Mouse (Mus musculus) hindbrain, embryonic 11.5 days (tissue): ENCODE measurements at regions not wholly inside any gene's neighbourhood (a gene's known extent, or its start where the extent isn't known, plus 50 kb on each side); places are given as distances from the start of the nearest gene placed in this dataset.

Experiments
- ATAC-seq: fragments of 200-750 bp; cut with Nextera tagmentation; 2 replicates; pipeline ENCODE4 v1.8.0; 2017; ENCODE audit warnings: mild to moderate bottlenecking, moderate TSS enrichment, moderate library complexity; ENCODE audit not compliant: low FRiP score
- DNase-seq: peaks from one replicate; pipeline ENCODE4 v3.0.0-alpha.2; 2015; ENCODE audit warnings: low spot score
- H3K27ac ChIP-seq: fragments of 300-500 bp; sonication (generic); 2 replicates; pipeline ENCODE4 v1.5.1; 2014; ENCODE audit warnings: mild to moderate bottlenecking, low read depth, low read length
- H3K27me3 ChIP-seq: fragments of 300-500 bp; sonication (generic); 2 replicates; pipeline ENCODE4 v1.6.1; 2014; ENCODE audit warnings: mild to moderate bottlenecking, low read length, moderate library complexity, mixed read lengths; ENCODE audit not compliant: control insufficient read depth, insufficient read depth
- H3K36me3 ChIP-seq: fragments of 300-500 bp; sonication (generic); 2 replicates; pipeline ENCODE4 v1.6.1; 2014; ENCODE audit warnings: mild to moderate bottlenecking, low read length, moderate library complexity, mixed read lengths; ENCODE audit not compliant: control insufficient read depth, insufficient read depth
- H3K4me1 ChIP-seq: fragments of 300-500 bp; sonication (generic); replicated peaks from 2 replicates; pipeline ENCODE4 v1.6.1; 2014; ENCODE audit warnings: low read length, mixed read lengths; ENCODE audit not compliant: control insufficient read depth, insufficient read depth
- H3K4me2 ChIP-seq: fragments of 300-500 bp; sonication (generic); replicated peaks from 2 replicates; pipeline ENCODE4 v1.6.1; 2014; ENCODE audit warnings: mild to moderate bottlenecking, low read depth, low read length
- H3K4me3 ChIP-seq: fragments of 300-500 bp; sonication (generic); 2 replicates; pipeline ENCODE4 v1.5.1; 2014; ENCODE audit warnings: low read depth, low read length
- H3K9ac ChIP-seq: fragments of 300-500 bp; sonication (generic); 2 replicates; pipeline ENCODE4 v1.6.1; 2014; ENCODE audit warnings: low read depth, low read length
- H3K9me3 ChIP-seq: fragments of 300-500 bp; sonication (generic); 2 replicates; pipeline ENCODE4 v1.6.1; 2016; ENCODE audit warnings: low read length; ENCODE audit not compliant: control insufficient read depth
- WGBS: fragments of 180-500 bp; shearing (Covaris S2); extraction: QIAGEN DNeasy Blood & Tissue Kit; methylation state at CpG from one replicate; pipeline ENCODE4 v1.1.7; 2014; 5-methylcytosine and 5-hydroxymethylcytosine counted together

GRCm38 (mm10) chr19:52623496-52623895, 359.4 kb downstream of the Ins1 start:
- Histone ChIP-seq H3K36me3 (no peaks in the 10 kb centered on the region), H3K9me3 (no peaks in the 10 kb centered on the region), H3K4me2 (no peak overlapping the region), H3K27ac (no peak overlapping the region), H3K4me1 (no peaks in the 10 kb centered on the region), H3K9ac (no peak overlapping the region), H3K4me3 (no peak overlapping the region), H3K27me3 (no peaks in the 10 kb centered on the region)
- DNase-seq (peak; percentile 9), ATAC-seq (0 out of 2 replicates have a peak, but pooled peaks have one; percentile 33)

GRCm38 (mm10) chr19:52613353-52613752, 349.3 kb downstream of the Ins1 start:
- no peak overlapping the region for H3K9ac ChIP-seq

GRCm38 (mm10) chr19:52606859-52607258, 342.8 kb downstream of the Ins1 start:
- Histone ChIP-seq H3K9ac (no peak overlapping the region), H3K9me3 (no peaks in the 10 kb centered on the region), H3K4me1 (no peaks in the 10 kb centered on the region), H3K4me3 (no peak overlapping the region), H3K27me3 (no peaks in the 10 kb centered on the region), H3K4me2 (no peak overlapping the region), H3K27ac (no peak overlapping the region), H3K36me3 (no peaks in the 10 kb centered on the region)
- DNase-seq (no peak), ATAC-seq (no peak)
- WGBS = 64% methylated on average over 3 of the region's 3 CpGs

More at GRCm38 (mm10) chr19:52613353-52613752, 349.3 kb downstream of the Ins1 start:
- 88% methylated on average over 5 of the region's 5 CpGs for WGBS
- Histone ChIP-seq H3K4me3 (no peak overlapping the region), H3K27me3 (no peaks in the 10 kb centered on the region), H3K27ac (no peak overlapping the region), H3K4me1 (no peaks in the 10 kb centered on the region), H3K36me3 (no peaks in the 10 kb centered on the region), H3K9me3 (no peaks in the 10 kb centered on the region), H3K4me2 (no peak overlapping the region)
- no peak for DNase-seq
- ATAC-seq = no peak

- no peak overlapping the region for H3K4me2 ChIP-seq
- no peak overlapping the region for H3K27ac ChIP-seq
- no peak overlapping the region for H3K9ac ChIP-seq
- no peak overlapping the region for H3K4me3 ChIP-seq
- H3K9me3 ChIP-seq = no peaks in the 10 kb centered on the region
- no peak for DNase-seq
- H3K36me3 ChIP-seq = no peaks in the 10 kb centered on the region
- no peaks in the 10 kb centered on the region for H3K4me1 ChIP-seq
- 45% methylated on average over 3 of the region's 3 CpGs for WGBS
- no peak for ATAC-seq
- no peaks in the 10 kb centered on the region for H3K27me3 ChIP-seq
These were observed 336.3 kb downstream of the Ins1 start for GRCm38 (mm10) chr19:52600410-52600809.

GRCm38 (mm10) chr19:52565401-52565800, 301.3 kb downstream of the Ins1 start:
- Histone ChIP-seq H3K4me1 (no peaks in the 10 kb centered on the region), H3K9ac (no peak overlapping the region), H3K9me3 (no peaks in the 10 kb centered on the region), H3K27ac (no peak overlapping the region), H3K27me3 (no peaks in the 10 kb centered on the region), H3K4me3 (no peak overlapping the region), H3K36me3 (no peaks in the 10 kb centered on the region), H3K4me2 (no peak overlapping the region)
- ATAC-seq = no peak
- DNase-seq = no peak
- WGBS = 82% methylated on average over 4 of the region's 4 CpGs

GRCm38 (mm10) chr19:52534758-52535157, 270.7 kb downstream of the Ins1 start:
- ATAC-seq (peak; percentile 63), DNase-seq (peak; percentile 47)
- 11% methylated on average over 4 of the region's 4 CpGs for WGBS

GRCm38 (mm10) chr19:52525509-52525908, 261.4 kb downstream of the Ins1 start:
- H3K4me1 ChIP-seq = no peaks in the 10 kb centered on the region
- DNase-seq (no peak), ATAC-seq (no peak)
- no peaks in the 10 kb centered on the region for H3K27me3 ChIP-seq
- no peak overlapping the region for H3K9ac ChIP-seq
- H3K4me3 ChIP-seq = no peak overlapping the region
- 90% methylated on average over 5 of the region's 5 CpGs for WGBS
- no peak overlapping the region for H3K27ac ChIP-seq
- H3K36me3 ChIP-seq = no peaks in the 10 kb centered on the region
- H3K4me2 ChIP-seq = no peak overlapping the region
- no peaks in the 10 kb centered on the region for H3K9me3 ChIP-seq

More at GRCm38 (mm10) chr19:52534758-52535157, 270.7 kb downstream of the Ins1 start:
- H3K27me3 ChIP-seq = no peaks in the 10 kb centered on the region
- H3K4me1 ChIP-seq = no peaks in the 10 kb centered on the region
- no peaks in the 10 kb centered on the region for H3K36me3 ChIP-seq
- H3K27ac ChIP-seq = no peak overlapping the region
- no peak overlapping the region for H3K9ac ChIP-seq
- no peak overlapping the region for H3K4me3 ChIP-seq
- no peaks in the 10 kb centered on the region for H3K9me3 ChIP-seq
- H3K4me2 ChIP-seq = no peak overlapping the region

GRCm38 (mm10) chr19:52503331-52503730, 239.2 kb downstream of the Ins1 start:
- ATAC-seq = no peak
- no peaks in the 10 kb centered on the region for H3K36me3 ChIP-seq
- H3K4me2 ChIP-seq = no peak overlapping the region
- no peaks in the 10 kb centered on the region for H3K4me1 ChIP-seq
- no peak overlapping the region for H3K27ac ChIP-seq
- H3K27me3 ChIP-seq = no peaks in the 10 kb centered on the region
- H3K4me3 ChIP-seq = no peak overlapping the region
- no peak for DNase-seq
- no peak overlapping the region for H3K9ac ChIP-seq
- 82% methylated on average over 4 of the region's 4 CpGs for WGBS
- H3K9me3 ChIP-seq = no peaks in the 10 kb centered on the region
